Mouse (Mus musculus): ENCODE measurements around the gene Tprg.

DNA sequence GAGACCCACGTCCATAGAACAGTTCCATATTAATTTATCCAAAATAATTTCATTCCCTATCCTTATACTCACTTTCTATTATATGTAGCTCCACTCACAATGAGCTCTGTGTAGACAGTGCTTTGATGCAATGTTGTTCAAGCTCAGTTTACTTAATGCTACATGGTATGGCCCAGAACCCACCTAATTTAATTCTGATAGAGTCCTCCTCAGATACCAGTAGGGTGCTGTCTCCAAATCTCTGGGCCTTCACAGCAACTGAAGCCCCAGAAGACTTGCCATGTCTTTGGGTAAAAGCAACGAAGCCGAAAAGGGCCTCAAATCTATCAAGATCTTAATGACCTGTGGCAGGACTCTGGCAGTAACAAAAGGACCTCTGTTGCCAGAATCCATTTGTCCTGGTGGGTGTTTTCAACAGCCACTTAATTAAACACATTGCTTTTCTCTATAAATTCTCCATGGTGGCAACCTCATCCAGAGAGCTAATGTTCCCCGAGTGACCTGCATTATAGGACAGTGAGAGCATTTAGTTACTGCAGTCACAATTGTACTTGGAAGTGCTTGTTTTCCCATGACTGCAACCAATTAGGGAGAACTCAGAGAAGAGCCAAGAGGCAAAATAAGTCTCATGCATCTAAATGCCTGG is 48.6 kb downstream of the Tprg start:
- TF ChIP-seq CTCF (IDR thresholded peaks at IDR 0.05; ENCODE audit: borderline replicate concordance, control insufficient read depth, extremely low read depth, insufficient read depth, low read length, poor library complexity) (no peak), POLR2A (IDR thresholded peaks at IDR 0.05; ENCODE audit: control insufficient read depth, extremely low read depth, insufficient read depth, low read length, poor library complexity) (no peak)
